Mouse (Mus musculus): ENCODE measurements at regions not wholly inside any gene's neighbourhood (a gene's known extent, or its start where the extent isn't known, plus 50 kb on each side); places are given as distances from the start of the nearest gene placed in this dataset.
A peak's percentile ranks its signal among the peaks of the same experiment; 100 is the strongest.

GRCm38 (mm10) chr12:17601245-17602023 is 56.8 kb downstream of the Odc1 start:
- WGBS: 96% methylated on average over 1 of the region's 1 CpGs
- no peak overlapping the region for H3K4me3 ChIP-seq (replicated peaks)
- no peaks in the 10 kb centered on the region for H3K36me3 ChIP-seq
- H3K27ac ChIP-seq: no peak overlapping the region
- no peak overlapping the region for H3K9ac ChIP-seq (replicated peaks)
- ATAC-seq: no peak
- no peaks in the 10 kb centered on the region for H3K4me1 ChIP-seq (replicated peaks)
- H3K4me2 ChIP-seq (replicated peaks): no peak overlapping the region
- H3K27me3 ChIP-seq: no peaks in the 10 kb centered on the region
- H3K9me3 ChIP-seq: no peaks in the 10 kb centered on the region; the same call in 1 of the 2 replicates

DNA sequence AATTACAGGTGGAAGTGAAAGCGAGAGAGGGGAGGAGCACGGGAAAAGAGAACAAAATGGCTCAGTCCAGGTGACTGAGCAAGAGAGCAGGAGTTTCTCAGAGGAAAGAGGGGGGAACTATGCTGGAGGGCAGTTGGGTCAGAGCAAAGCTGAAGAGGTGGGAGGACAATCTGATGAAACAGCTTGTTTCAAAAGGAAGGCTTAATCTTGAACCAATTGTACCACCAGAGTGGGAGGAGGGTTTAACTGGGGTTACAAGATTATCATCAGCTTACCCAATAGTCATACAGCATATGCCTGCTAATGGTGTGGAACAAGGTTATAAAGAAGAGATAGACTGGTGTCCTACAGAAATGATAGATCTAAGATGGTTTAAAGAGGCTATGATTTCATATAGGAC is 59.0 kb downstream of the Odc1 start:
- WGBS: 86% methylated on average over 2 of the region's 2 CpGs
- Histone ChIP-seq H3K27ac (no peak overlapping the region), H3K4me2 (replicated peaks) (no peak overlapping the region), H3K4me1 (replicated peaks) (no peaks in the 10 kb centered on the region), H3K9me3 (no peaks in the 10 kb centered on the region; the same call in none of the 2 replicates), H3K4me3 (replicated peaks) (no peak overlapping the region), H3K36me3 (no peaks in the 10 kb centered on the region), H3K27me3 (no peaks in the 10 kb centered on the region), H3K9ac (replicated peaks) (no peak overlapping the region)
- ATAC-seq: no peak

DNA sequence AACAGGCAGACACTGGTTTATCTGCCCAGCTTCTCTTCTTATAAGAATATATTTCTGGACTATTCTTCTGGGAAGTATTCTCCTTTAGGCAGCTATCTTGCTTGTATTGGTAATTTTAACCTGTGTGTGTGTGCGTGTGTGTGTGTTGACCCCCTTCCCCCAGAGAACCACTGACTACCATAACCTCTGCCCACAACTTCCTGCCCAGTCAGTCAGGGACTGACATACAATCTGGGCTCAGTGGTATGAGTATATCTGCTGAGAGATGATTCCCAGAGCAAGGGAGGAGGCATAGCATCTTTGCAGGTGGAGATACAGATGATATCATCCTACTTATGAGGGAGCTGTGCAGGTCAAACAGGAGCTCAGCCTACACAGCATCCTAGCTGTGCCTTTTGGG is 65.8 kb downstream of the Odc1 start:
- Histone ChIP-seq H3K9me3 (no peaks in the 10 kb centered on the region; the same call in 1 of the 2 replicates), H3K27me3 (no peaks in the 10 kb centered on the region)
- ATAC-seq: no peak

GRCm38 (mm10) chr12:17611988-17612387 is 67.4 kb downstream of the Odc1 start:
- Histone ChIP-seq H3K4me3 (replicated peaks) (no peak overlapping the region), H3K36me3 (no peaks in the 10 kb centered on the region), H3K4me2 (replicated peaks) (no peak overlapping the region), H3K9ac (replicated peaks) (no peak overlapping the region), H3K9me3 (no peaks in the 10 kb centered on the region), H3K27ac (no peak overlapping the region), H3K4me1 (replicated peaks) (no peaks in the 10 kb centered on the region), H3K27me3 (no peaks in the 10 kb centered on the region)
- no peak for ATAC-seq
- WGBS: 81% methylated on average over 3 of the region's 3 CpGs

More for the DNA sequence above, 65.8 kb downstream of the Odc1 start:
- H3K4me1 ChIP-seq (replicated peaks): no peaks in the 10 kb centered on the region
- no peak overlapping the region for H3K4me3 ChIP-seq (replicated peaks)
- 94% methylated on average over 1 of the region's 1 CpGs for WGBS
- H3K4me2 ChIP-seq (replicated peaks): no peak overlapping the region
- H3K27ac ChIP-seq: no peak overlapping the region
- H3K36me3 ChIP-seq: no peaks in the 10 kb centered on the region
- H3K9ac ChIP-seq (replicated peaks): no peak overlapping the region

DNA sequence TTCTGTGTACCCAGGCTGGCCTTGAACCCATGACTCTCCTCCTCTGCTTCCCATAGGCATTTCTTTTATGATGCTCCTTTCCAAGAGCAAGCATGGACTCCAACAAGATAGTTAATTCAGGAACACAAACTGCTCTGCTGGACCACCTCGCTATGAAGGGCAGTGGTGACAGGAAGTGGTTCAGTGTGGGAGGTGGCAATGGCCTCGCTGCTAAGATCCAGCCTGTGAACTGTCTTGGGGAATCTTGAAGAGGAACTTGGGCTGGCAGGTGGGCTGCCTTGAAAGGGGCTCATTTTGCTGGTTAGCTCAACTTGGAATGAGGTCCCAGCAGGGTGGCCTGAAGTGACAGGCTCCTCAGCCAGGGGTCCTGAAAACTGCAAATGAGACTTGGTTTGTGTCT is 72.4 kb upstream of the Hpcal1 start:
- no peak for ATAC-seq
- 42% methylated on average over 2 of the region's 2 CpGs for WGBS
- Histone ChIP-seq H3K4me1 (replicated peaks) (peaks cover 5% of the 10 kb centered on the region; the same call in 1 of the 2 replicates), H3K9ac (replicated peaks) (no peak overlapping the region), H3K36me3 (no peaks in the 10 kb centered on the region), H3K9me3 (no peaks in the 10 kb centered on the region), H3K4me3 (replicated peaks) (no peak overlapping the region), H3K27me3 (no peaks in the 10 kb centered on the region), H3K4me2 (replicated peaks) (no peak overlapping the region), H3K27ac (no peak overlapping the region)

GRCm38 (mm10) chr12:17620226-17620625 is 70.4 kb upstream of the Hpcal1 start:
- no peaks in the 10 kb centered on the region for H3K36me3 ChIP-seq
- H3K4me2 ChIP-seq (replicated peaks): no peak overlapping the region
- 68% methylated on average over 6 of the region's 6 CpGs for WGBS
- no peaks in the 10 kb centered on the region for H3K9me3 ChIP-seq
- no peak overlapping the region for H3K27ac ChIP-seq
- no peak for ATAC-seq
- no peaks in the 10 kb centered on the region for H3K27me3 ChIP-seq
- H3K9ac ChIP-seq (replicated peaks): no peak overlapping the region
- peaks cover 10% of the 10 kb centered on the region; the same call in 1 of the 2 replicates for H3K4me1 ChIP-seq (replicated peaks)
- H3K4me3 ChIP-seq (replicated peaks): no peak overlapping the region

- WGBS: 18% methylated on average over 6 of the region's 6 CpGs
- H3K4me3 ChIP-seq (replicated peaks): no peak overlapping the region
- H3K9me3 ChIP-seq: no peaks in the 10 kb centered on the region
- peak; percentile 47 for ATAC-seq
- H3K4me1 ChIP-seq (replicated peaks): peaks cover 19% of the 10 kb centered on the region
- no peak overlapping the region for H3K9ac ChIP-seq (replicated peaks)
- H3K27me3 ChIP-seq: no peaks in the 10 kb centered on the region
- H3K4me2 ChIP-seq (replicated peaks): no peak overlapping the region
- H3K27ac ChIP-seq: peak overlapping the region; percentile 10; the same call in 1 of the 2 replicates
- no peaks in the 10 kb centered on the region for H3K36me3 ChIP-seq
Observed at GRCm38 (mm10) chr12:17621487-17621888, 69.2 kb upstream of the Hpcal1 start.

GRCm38 (mm10) chr12:17622509-17623005 is 68.1 kb upstream of the Hpcal1 start:
- Histone ChIP-seq H3K9me3 (no peaks in the 10 kb centered on the region), H3K27me3 (no peaks in the 10 kb centered on the region), H3K36me3 (no peaks in the 10 kb centered on the region), H3K9ac (replicated peaks) (no peak overlapping the region), H3K27ac (no peak overlapping the region), H3K4me2 (replicated peaks) (no peak overlapping the region), H3K4me3 (replicated peaks) (no peak overlapping the region), H3K4me1 (replicated peaks) (peaks cover 19% of the 10 kb centered on the region)
- no peak for ATAC-seq
- WGBS: 38% methylated on average over 8 of the region's 8 CpGs

GRCm38 (mm10) chr12:17626043-17626442 is 64.6 kb upstream of the Hpcal1 start:
- no peaks in the 10 kb centered on the region for H3K36me3 ChIP-seq
- ATAC-seq: peak; percentile 57
- 12% methylated on average over 3 of the region's 3 CpGs for WGBS
- H3K4me1 ChIP-seq (replicated peaks): peaks cover 19% of the 10 kb centered on the region
- no peak overlapping the region for H3K4me2 ChIP-seq (replicated peaks)
- H3K4me3 ChIP-seq (replicated peaks): no peak overlapping the region
- H3K9me3 ChIP-seq: no peaks in the 10 kb centered on the region
- H3K9ac ChIP-seq (replicated peaks): no peak overlapping the region
- H3K27ac ChIP-seq: peak overlapping the region; percentile 41; the same call in 1 of the 2 replicates
- H3K27me3 ChIP-seq: no peaks in the 10 kb centered on the region

DNA sequence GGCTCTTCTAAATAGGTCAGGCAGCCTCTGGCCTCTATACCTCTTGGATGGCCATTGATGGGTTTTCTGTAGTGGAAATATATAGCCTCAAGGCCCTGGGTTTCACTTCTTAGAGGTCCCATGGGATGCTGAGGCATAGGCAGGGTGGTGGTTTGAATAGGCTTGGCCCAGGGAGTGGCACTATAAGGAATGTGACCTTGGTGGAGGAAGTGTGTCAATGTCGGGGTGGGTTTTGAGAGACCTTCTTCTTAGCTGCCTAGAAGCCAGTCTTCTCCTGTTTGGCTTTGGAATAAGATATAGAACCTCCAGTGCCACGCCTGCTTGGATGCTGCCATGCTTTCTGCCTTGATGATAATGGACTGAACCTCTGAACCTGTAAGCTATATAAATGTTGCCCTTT is 59.5 kb upstream of the Hpcal1 start:
- H3K4me1 ChIP-seq (replicated peaks): peaks cover 8% of the 10 kb centered on the region
- 0 out of 2 replicates have a peak, but pooled peaks cover 4% of the 10 kb centered on the region for H3K9me3 ChIP-seq
- no peaks in the 10 kb centered on the region for H3K36me3 ChIP-seq
- no peaks in the 10 kb centered on the region for H3K27me3 ChIP-seq
- H3K4me3 ChIP-seq (replicated peaks): no peak overlapping the region
- no peak overlapping the region for H3K27ac ChIP-seq
- no peak overlapping the region for H3K9ac ChIP-seq (replicated peaks)
- H3K4me2 ChIP-seq (replicated peaks): no peak overlapping the region
- 89% methylated on average over 2 of the region's 2 CpGs for WGBS
- no peak for ATAC-seq

DNA sequence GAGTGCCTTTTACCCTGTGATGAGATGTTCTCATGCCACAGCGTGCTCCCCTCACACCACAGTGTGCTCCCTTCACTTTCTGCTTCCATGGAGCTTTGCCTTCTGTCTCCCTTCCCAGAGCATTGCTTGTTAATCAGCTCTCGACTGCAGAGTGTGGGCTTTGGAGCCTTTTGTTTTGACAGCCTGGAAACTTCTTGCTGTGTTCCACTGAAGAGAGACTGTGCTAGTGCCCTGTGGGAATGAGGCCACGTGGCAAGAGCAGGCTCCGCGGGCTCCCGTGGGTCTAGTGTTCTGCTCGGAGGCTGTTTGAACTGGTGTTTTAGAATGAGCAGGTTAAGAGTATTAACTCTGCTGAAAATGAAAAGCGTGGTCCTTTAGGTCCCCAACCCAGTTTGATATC is 54.5 kb upstream of the Hpcal1 start:
- Histone ChIP-seq H3K27me3 (no peaks in the 10 kb centered on the region), H3K4me1 (replicated peaks) (peaks cover 6% of the 10 kb centered on the region; the same call in 1 of the 2 replicates), H3K4me2 (replicated peaks) (no peak overlapping the region), H3K36me3 (no peaks in the 10 kb centered on the region), H3K4me3 (replicated peaks) (no peak overlapping the region), H3K9me3 (0 out of 2 replicates have a peak, but pooled peaks cover 4% of the 10 kb centered on the region), H3K9ac (replicated peaks) (no peak overlapping the region), H3K27ac (no peak overlapping the region)
- WGBS: 80% methylated on average over 8 of the region's 8 CpGs
- ATAC-seq: no peak

GRCm38 (mm10) chr12:17636590-17636989 is 54.1 kb upstream of the Hpcal1 start:
- Histone ChIP-seq H3K27me3 (no peaks in the 10 kb centered on the region), H3K9me3 (0 out of 2 replicates have a peak, but pooled peaks cover 4% of the 10 kb centered on the region), H3K36me3 (no peaks in the 10 kb centered on the region), H3K4me3 (replicated peaks) (no peak overlapping the region), H3K4me1 (replicated peaks) (peaks cover 6% of the 10 kb centered on the region; the same call in 1 of the 2 replicates), H3K4me2 (replicated peaks) (no peak overlapping the region), H3K27ac (no peak overlapping the region), H3K9ac (replicated peaks) (no peak overlapping the region)
- ATAC-seq: no peak
- WGBS: 91% methylated on average over 6 of the region's 6 CpGs

Data from midbrain, embryonic 13.5 days (tissue).